Mouse (Mus musculus): Measurements from ENCODE around the gene Pacsin2.

- TF ChIP-seq CTCF (IDR thresholded peaks at IDR 0.05; ENCODE audit: borderline replicate concordance, insufficient read depth, low read length): no peak
- TF ChIP-seq POLR2A (IDR thresholded peaks at IDR 0.05; ENCODE audit: low read depth, low read length): no peak
Observed at GRCm38 (mm10) chr15:83484311-83484710, 19.9 kb upstream of the Pacsin2 start.

Measured in embryonic fibroblast, embryonic 13.5 days (primary cell).